Mouse (Mus musculus): ENCODE measurements around the gene Wdr44. TPM values are rescaled to one million over a fixed set of nuclear protein-coding genes. Genes with fewer than 3 reads are reported as not detected.
A peak's percentile ranks its signal among the peaks of the same experiment; 100 is the strongest.

Gene Wdr44
- polyA plus RNA-seq (2015; fragmentation: Nextera tagmentation; extraction: Ambion mirVana): 13.8 and 16.0 TPM in 2 replicates

GRCm38 (mm10) chrX:23692722-23693442 is at the start of gene Wdr44:
Wdr44 (plus strand) TSS chrX:23693051.
- ATAC-seq (ENCODE audit: insufficient number of reproducible peaks, low FRiP score, low TSS enrichment, low read depth): peak; percentile 99
- 9% methylated on average over 51 of the region's 51 CpGs for WGBS
- Histone ChIP-seq H3K27me3 (no peaks in the 10 kb centered on the region), H3K4me2 (replicated peaks) (peak within 1 kb of the TSS; percentile 49), H3K9ac (peak within 1 kb of the TSS; percentile 50), H3K36me3 (no peaks in the 10 kb centered on the region), H3K4me3 (replicated peaks) (peak within 1 kb of the TSS; percentile 59), H3K27ac (replicated peaks) (peak within 1 kb of the TSS; percentile 90), H3K4me1 (no peaks in the 10 kb centered on the region), H3K9me3 (replicated peaks) (no peaks in the 10 kb centered on the region)

GRCm38 (mm10) chrX:23648371-23648770 is 44.5 kb upstream of the Wdr44 start:
- WGBS: 81% methylated on average over 1 of the region's 1 CpGs
- H3K36me3 ChIP-seq: no peaks in the 10 kb centered on the region
- no peak for ATAC-seq (ENCODE audit: insufficient number of reproducible peaks, low FRiP score, low TSS enrichment, low read depth)

GRCm38 (mm10) chrX:23662216-23662615 is 30.6 kb upstream of the Wdr44 start:
- Histone ChIP-seq H3K4me1 (no peaks in the 10 kb centered on the region), H3K36me3 (no peaks in the 10 kb centered on the region), H3K9ac (no peak overlapping the region), H3K9me3 (replicated peaks) (no peaks in the 10 kb centered on the region), H3K4me3 (replicated peaks) (no peak overlapping the region), H3K27me3 (no peaks in the 10 kb centered on the region), H3K27ac (replicated peaks) (no peak overlapping the region), H3K4me2 (replicated peaks) (no peak overlapping the region)
- ATAC-seq (ENCODE audit: insufficient number of reproducible peaks, low FRiP score, low TSS enrichment, low read depth): no peak
- WGBS: 95% methylated on average over 1 of the region's 1 CpGs

More at GRCm38 (mm10) chrX:23648371-23648770, 44.5 kb upstream of the Wdr44 start:
- H3K4me3 ChIP-seq (replicated peaks): no peak overlapping the region
- H3K9ac ChIP-seq: no peak overlapping the region
- H3K9me3 ChIP-seq (replicated peaks): no peaks in the 10 kb centered on the region
- no peaks in the 10 kb centered on the region for H3K4me1 ChIP-seq
- H3K4me2 ChIP-seq (replicated peaks): no peak overlapping the region
- H3K27ac ChIP-seq (replicated peaks): no peak overlapping the region
- H3K27me3 ChIP-seq: no peaks in the 10 kb centered on the region

GRCm38 (mm10) chrX:23673193-23673592 is 19.7 kb upstream of the Wdr44 start:
- Histone ChIP-seq H3K9ac (no peak overlapping the region), H3K27ac (replicated peaks) (no peak overlapping the region), H3K4me1 (no peaks in the 10 kb centered on the region), H3K36me3 (no peaks in the 10 kb centered on the region), H3K9me3 (replicated peaks) (no peaks in the 10 kb centered on the region), H3K4me3 (replicated peaks) (no peak overlapping the region), H3K4me2 (replicated peaks) (no peak overlapping the region), H3K27me3 (no peaks in the 10 kb centered on the region)
- WGBS: 69% methylated on average over 2 of the region's 2 CpGs
- no peak for ATAC-seq (ENCODE audit: insufficient number of reproducible peaks, low FRiP score, low TSS enrichment, low read depth)

- Histone ChIP-seq H3K27me3 (no peaks in the 10 kb centered on the region), H3K27ac (replicated peaks) (no peak overlapping the region), H3K9me3 (replicated peaks) (no peaks in the 10 kb centered on the region), H3K4me1 (no peaks in the 10 kb centered on the region), H3K36me3 (no peaks in the 10 kb centered on the region), H3K4me2 (replicated peaks) (no peak overlapping the region), H3K4me3 (replicated peaks) (no peak overlapping the region), H3K9ac (no peak overlapping the region)
- no peak for ATAC-seq (ENCODE audit: insufficient number of reproducible peaks, low FRiP score, low TSS enrichment, low read depth)
- 64% methylated on average over 1 of the region's 1 CpGs for WGBS
Observed at GRCm38 (mm10) chrX:23675450-23675849, 17.4 kb upstream of the Wdr44 start.

GRCm38 (mm10) chrX:23676583-23676982 is 16.3 kb upstream of the Wdr44 start:
- no peaks in the 10 kb centered on the region for H3K9me3 ChIP-seq (replicated peaks)
- no peaks in the 10 kb centered on the region for H3K4me1 ChIP-seq
- WGBS: 67% methylated on average over 2 of the region's 2 CpGs
- no peaks in the 10 kb centered on the region for H3K36me3 ChIP-seq
- H3K9ac ChIP-seq: no peak overlapping the region
- H3K4me2 ChIP-seq (replicated peaks): no peak overlapping the region
- H3K27ac ChIP-seq (replicated peaks): no peak overlapping the region
- H3K4me3 ChIP-seq (replicated peaks): no peak overlapping the region
- ATAC-seq (ENCODE audit: insufficient number of reproducible peaks, low FRiP score, low TSS enrichment, low read depth): no peak
- no peaks in the 10 kb centered on the region for H3K27me3 ChIP-seq

GRCm38 (mm10) chrX:23677511-23677910 is 15.3 kb upstream of the Wdr44 start:
- no peak for ATAC-seq (ENCODE audit: insufficient number of reproducible peaks, low FRiP score, low TSS enrichment, low read depth)
- H3K4me1 ChIP-seq: no peaks in the 10 kb centered on the region
- no peaks in the 10 kb centered on the region for H3K36me3 ChIP-seq
- no peaks in the 10 kb centered on the region for H3K9me3 ChIP-seq (replicated peaks)
- WGBS: 64% methylated on average over 2 of the region's 2 CpGs
- H3K27me3 ChIP-seq: no peaks in the 10 kb centered on the region
- H3K27ac ChIP-seq (replicated peaks): no peak overlapping the region
- no peak overlapping the region for H3K9ac ChIP-seq
- H3K4me2 ChIP-seq (replicated peaks): no peak overlapping the region
- H3K4me3 ChIP-seq (replicated peaks): no peak overlapping the region

- Histone ChIP-seq H3K36me3 (no peaks in the 10 kb centered on the region), H3K4me3 (replicated peaks) (peak overlapping the region; percentile 59), H3K4me2 (replicated peaks) (peak overlapping the region; percentile 44), H3K27me3 (no peaks in the 10 kb centered on the region), H3K9ac (no peak overlapping the region), H3K27ac (replicated peaks) (0 out of 2 replicates have a peak overlapping the region, but pooled peaks have one; percentile 44), H3K4me1 (no peaks in the 10 kb centered on the region), H3K9me3 (replicated peaks) (no peaks in the 10 kb centered on the region)
- ATAC-seq (ENCODE audit: insufficient number of reproducible peaks, low FRiP score, low TSS enrichment, low read depth): no peak
- WGBS: 12% methylated on average over 5 of the region's 5 CpGs
Observed at GRCm38 (mm10) chrX:23692336-23692721, 522 bp upstream of the Wdr44 start.

GRCm38 (mm10) chrX:23693443-23694400 is 871 bp downstream of the Wdr44 start:
- Histone ChIP-seq H3K9me3 (replicated peaks) (no peaks in the 10 kb centered on the region), H3K27me3 (no peaks in the 10 kb centered on the region), H3K27ac (replicated peaks) (peak overlapping the region; percentile 90), H3K4me2 (replicated peaks) (peak overlapping the region; percentile 49), H3K4me1 (no peaks in the 10 kb centered on the region), H3K36me3 (no peaks in the 10 kb centered on the region), H3K4me3 (replicated peaks) (peak overlapping the region; percentile 59), H3K9ac (peak overlapping the region; percentile 50)
- no peak; the same call in 1 of the 2 replicates for ATAC-seq (ENCODE audit: insufficient number of reproducible peaks, low FRiP score, low TSS enrichment, low read depth)
- WGBS: 15% methylated on average over 26 of the region's 28 CpGs

- Histone ChIP-seq H3K9ac (no peak overlapping the region), H3K4me2 (replicated peaks) (no peak overlapping the region), H3K9me3 (replicated peaks) (no peaks in the 10 kb centered on the region), H3K36me3 (no peaks in the 10 kb centered on the region), H3K4me3 (replicated peaks) (no peak overlapping the region), H3K4me1 (no peaks in the 10 kb centered on the region), H3K27me3 (no peaks in the 10 kb centered on the region), H3K27ac (replicated peaks) (no peak overlapping the region)
- 61% methylated on average over 3 of the region's 3 CpGs for WGBS
- no peak for ATAC-seq (ENCODE audit: insufficient number of reproducible peaks, low FRiP score, low TSS enrichment, low read depth)
Observed at GRCm38 (mm10) chrX:23694588-23694987, 1.7 kb downstream of the Wdr44 start.

- H3K9me3 ChIP-seq (replicated peaks): no peaks in the 10 kb centered on the region
- H3K4me3 ChIP-seq (replicated peaks): no peak overlapping the region
- no peaks in the 10 kb centered on the region for H3K4me1 ChIP-seq
- no peaks in the 10 kb centered on the region for H3K27me3 ChIP-seq
- H3K9ac ChIP-seq: no peak overlapping the region
- no peak overlapping the region for H3K4me2 ChIP-seq (replicated peaks)
- ATAC-seq (ENCODE audit: insufficient number of reproducible peaks, low FRiP score, low TSS enrichment, low read depth): no peak
- H3K27ac ChIP-seq (replicated peaks): no peak overlapping the region
- no peaks in the 10 kb centered on the region for H3K36me3 ChIP-seq
Observed at GRCm38 (mm10) chrX:23695109-23695508, 2.3 kb downstream of the Wdr44 start.
